Mouse (Mus musculus): ENCODE measurements around the gene Atg2a.

The Atg2a gene

DNA sequence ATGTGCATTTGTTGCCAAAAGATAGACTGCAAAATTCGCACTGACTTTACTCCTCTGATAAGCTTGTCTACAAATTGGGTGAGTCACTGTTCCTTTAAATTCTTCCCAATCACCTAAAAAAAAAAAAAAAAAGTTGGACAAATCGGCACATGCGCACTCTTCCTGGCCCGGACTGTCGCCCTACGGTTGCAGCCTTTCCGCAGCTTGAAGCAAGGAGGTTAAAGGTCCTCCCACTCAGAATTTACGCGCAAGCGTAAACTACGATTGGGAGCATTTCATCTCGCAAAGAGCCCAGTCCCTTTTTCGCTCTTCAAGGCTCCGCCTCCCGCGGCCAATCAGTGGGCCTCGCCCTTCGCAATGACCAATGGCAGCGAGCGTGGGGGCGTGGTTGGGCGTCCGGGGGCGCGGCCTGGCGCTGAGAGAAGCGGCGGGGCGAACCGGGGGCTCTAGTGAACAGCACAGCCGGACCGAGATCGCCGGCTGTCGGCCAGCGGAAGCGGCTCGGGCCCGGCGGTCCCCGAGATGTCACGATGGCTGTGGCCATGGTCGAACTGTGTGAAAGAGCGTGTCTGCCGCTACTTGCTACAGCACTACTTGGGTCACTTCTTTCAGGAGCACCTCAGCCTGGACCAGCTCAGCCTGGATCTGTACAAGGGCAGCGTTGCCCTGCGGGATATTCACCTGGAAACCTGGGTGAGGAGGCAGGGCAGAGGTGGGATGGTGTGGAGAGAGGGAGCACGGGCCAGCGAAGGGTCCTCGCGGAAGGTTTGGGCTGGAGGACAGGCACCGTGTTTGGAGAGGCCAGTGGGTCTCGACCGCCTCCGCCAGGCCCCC is at the start of gene Atg2a:
Atg2a (plus strand) TSS at position 395 of the 834 bp plus-strand sequence.
- DNase-seq (ENCODE audit: low spot score in 2 of 2), result peak; percentile 94 to 97

DNA sequence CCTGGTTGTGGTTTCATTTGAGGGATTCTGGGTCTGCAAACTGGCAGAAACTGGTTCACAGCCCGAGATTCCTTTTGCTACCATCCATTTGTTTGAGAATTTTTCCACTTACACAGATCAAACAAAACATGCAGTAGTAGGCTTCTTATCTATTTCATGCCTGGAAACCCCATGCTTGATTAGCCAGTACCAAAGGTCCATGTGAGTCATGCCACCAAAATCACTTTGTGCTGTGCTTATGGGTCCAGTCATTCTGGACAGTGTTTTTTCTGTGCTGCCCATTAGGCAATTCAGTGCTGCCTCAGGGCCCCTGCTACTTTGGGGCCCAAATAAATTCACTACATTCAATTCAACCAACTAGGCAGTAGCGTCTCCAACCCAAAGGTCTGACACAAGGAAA is 37.2 kb upstream of the Atg2a start:
- DNase-seq (ENCODE audit: low spot score in 2 of 2), result no peak

DNA sequence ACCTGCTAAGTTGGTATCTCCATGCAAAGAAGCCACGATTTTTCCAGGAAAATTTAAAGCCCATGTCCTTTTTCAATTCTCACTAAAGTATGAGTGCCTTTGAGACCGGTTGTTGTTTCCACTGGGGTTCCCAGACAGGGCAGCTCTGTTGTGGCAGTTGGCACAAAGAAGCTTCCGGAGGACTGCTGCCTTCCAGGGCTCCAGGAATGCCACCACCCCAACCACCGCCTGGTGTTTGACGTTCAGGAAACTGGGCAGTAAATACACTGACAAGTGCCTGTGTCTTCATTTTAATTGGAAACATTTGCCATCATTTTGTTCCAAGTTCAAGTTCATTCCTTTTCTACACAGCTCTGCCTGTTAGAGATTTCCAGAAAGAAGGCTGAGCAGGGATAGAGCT is 34.8 kb upstream of the Atg2a start:
- DNase-seq (ENCODE audit: low spot score in 2 of 2), result no peak

DNA sequence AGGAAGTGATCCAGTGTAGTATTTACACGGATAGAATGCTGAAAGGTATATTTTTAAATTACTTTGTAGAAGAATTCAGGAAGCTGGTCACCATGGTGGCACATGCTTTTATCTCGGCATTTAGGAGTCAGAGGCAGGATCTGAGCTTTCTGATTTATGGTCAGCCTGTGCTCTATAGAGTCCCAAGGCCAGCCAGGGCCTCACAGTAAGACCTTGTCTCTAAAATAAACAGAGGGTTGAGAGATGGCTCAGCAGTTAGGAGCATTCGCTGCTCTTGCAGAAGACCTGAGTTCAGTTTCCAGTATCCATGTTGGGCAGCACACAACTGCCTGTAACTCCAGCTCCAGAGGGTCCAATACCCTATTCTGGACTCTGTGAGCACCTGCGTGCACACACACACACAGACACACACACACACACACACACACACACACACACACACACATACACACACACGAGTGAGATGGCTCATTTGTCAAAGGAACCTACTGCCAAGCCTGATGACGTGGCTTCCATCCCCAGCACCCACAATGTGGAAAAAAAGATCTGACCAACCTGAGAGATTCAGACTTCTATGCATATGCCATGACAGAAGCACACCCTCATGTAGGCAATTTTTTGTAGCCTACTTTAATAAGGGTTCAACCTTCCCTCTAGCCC is 25.3 kb upstream of the Atg2a start:
- DNase-seq (ENCODE audit: low spot score in 2 of 2), result no peak

DNA sequence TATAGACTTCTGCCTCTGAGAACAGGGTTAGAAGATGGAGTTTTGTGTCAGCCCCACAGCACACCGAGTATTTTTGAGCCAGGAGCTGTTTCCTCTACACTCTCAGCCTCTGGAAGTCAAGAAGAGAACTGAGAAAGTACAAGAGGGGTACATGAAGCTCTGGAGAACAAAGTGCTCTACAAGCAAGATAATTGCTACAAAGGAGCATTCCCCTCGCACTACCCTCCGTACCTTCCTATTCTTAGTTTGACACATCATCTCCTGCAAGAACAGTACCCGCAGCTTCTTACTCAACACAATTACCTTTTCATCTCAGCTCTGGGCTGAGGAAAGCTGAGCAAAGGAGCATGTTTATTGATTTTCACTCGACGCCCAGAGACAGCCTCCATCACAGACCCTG is 22.9 kb upstream of the Atg2a start:
- DNase-seq (ENCODE audit: low spot score in 2 of 2), result no peak

DNA sequence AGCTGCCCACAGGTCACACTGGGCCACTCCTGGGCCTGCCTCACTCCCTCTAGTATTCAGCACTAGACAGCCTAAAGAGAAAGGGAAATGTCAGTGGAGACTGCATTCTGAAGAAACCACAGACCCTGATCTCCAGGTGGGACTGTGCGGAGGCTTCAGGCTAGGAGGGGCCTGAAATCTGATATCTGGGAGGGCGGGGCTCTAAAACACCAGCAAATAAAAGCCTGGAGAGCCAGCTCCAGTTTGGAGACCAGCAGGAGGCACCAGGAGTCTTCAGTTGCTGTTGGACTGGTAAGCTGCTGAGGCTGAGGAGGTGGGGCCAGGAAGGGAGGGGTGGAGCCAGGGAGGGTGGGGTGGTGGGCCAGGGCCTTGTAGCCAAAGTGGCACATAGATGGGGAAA is 15.3 kb upstream of the Atg2a start, which contains the start of gene Gpha2:
Gpha2 (plus strand) TSS at position 246 of the 400 bp plus-strand sequence.
- DNase-seq (ENCODE audit: low spot score in 2 of 2), result no peak

DNA sequence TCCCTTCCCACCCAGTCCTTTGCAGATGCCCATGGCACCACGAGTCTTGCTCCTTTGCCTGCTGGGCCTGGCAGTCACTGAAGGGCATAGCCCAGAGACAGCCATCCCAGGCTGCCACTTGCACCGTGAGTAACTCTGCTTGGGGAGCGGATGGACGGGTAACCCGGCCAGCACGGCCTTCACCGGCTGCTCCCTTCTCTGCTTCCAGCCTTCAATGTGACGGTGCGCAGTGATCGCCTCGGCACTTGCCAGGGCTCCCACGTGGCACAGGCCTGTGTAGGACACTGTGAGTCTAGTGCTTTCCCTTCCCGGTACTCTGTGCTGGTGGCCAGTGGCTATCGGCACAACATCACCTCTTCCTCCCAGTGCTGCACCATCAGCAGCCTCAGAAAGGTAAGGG is 14.7 kb upstream of the Atg2a start:
- DNase-seq (ENCODE audit: low spot score in 2 of 2), result no peak

DNA sequence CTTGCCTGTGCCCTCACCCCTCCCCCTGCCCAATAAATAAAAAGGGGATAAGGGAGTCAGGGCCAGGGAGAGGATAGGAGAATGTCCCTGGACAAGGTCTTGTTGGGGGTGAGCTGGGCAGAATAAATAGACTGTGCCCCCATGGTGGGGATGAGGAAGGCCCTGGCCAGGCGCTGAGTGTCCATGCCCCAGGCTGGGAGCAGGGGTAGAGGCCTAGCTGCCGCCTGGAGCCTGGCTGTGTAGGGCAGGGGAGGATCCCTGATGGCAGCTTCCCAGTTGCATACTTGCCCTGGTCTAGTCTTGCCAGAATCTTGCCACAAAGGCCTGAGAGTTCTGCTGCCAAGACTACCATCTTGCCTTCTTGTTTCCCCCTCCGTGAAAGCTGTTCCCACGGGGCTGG is 13.6 kb upstream of the Atg2a start:
- no peak for DNase-seq (ENCODE audit: low spot score in 2 of 2)

DNA sequence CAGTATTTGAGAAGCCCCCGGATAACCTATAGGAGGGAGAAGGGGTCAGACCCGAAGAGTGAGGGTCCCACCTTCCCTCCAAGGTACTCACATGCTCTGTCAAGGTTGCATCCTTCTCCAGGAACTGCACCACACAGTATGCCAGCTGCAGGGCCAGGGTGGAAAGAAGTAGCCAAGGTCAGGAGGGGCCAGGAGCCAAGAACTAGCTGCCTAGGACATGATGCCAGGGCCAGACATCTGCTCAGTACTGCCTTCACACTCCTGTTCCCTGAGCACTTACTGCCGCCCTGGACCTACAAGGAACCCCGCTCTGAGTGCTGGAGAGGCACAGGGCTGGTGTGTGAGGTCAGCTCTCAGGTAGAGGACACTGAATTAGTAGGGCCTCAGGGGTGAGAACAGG is 11.1 kb upstream of the Atg2a start:
- no peak for DNase-seq (ENCODE audit: low spot score in 2 of 2)

DNA sequence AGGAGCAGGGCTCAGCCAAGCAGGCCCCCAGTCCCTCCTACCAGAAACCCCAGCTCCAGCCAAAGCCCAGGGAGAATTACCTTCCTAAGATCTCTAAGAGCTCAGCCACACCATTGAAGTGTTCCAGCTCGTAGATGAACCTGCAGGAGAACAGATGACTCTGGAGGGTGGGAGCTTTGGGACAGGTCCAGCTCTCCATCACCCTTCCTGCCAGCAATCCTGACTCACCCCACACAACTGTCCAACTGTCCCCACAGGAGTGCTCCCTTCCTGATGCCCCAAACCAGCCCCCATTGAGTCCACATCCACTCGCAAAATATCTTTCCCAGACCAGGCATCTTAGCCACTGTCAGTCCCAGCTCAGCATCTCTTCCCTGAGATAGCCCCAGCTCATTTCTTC is 10.4 kb upstream of the Atg2a start:
- DNase-seq (ENCODE audit: low spot score in 2 of 2), result no peak

DNA sequence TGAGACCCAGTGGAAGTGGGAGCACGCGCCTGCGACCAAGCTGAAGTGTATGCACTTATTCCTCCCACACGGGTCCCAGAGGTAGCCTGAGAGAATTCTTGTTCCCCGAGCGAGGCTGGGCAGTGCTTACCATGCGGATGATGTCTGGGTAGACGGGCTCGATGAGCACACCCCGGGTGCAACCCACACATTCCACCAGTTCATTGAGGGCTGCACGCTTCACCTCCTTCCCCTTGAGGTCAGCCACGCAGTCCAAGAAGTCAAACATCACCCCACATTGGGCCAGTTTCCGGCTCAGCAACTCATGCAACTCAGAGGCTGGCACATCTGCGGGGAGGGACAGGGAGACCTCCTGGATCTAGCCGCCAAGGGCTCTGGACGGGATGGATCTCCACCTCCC is 7.8 kb upstream of the Atg2a start:
- DNase-seq (ENCODE audit: low spot score in 2 of 2), result no peak

DNA sequence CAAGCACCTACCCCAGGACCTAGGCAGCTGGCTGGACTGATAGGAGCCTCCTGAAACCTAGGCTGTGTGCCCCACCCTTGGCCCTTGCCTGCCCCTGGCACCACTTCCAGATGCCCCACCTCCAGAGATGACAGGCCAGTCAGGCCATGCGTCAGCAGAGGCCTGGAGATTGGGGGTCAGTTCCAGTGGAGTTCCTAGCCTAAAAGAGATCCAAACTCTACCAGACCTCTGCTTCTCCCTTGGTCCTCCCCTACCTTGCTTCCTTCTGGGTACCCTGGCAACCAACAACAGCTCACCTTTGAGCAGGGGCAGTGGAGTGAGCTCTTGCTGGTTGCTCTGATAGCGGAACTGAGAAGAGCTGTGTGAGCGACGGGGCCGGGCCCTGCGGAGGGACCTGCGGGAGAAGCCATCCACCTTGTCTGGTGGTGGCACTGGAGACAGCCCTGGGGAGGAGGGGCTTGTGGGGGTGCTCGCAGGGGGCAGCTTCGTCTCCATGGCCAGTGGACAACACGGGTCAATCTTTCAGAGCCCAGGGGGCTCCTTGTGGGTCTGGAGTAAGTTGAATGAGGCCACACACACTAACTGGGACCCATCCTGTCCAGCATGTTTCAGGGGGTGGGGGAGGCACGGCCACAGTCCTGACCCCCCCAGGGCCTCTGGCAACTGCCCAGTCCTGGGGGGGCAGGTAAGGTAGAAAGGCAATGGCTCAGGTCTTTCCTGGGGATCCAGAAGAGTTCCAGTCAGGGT is 7.0 kb upstream of the Atg2a start:
- DNase-seq (ENCODE audit: low spot score in 2 of 2), result no peak

DNA sequence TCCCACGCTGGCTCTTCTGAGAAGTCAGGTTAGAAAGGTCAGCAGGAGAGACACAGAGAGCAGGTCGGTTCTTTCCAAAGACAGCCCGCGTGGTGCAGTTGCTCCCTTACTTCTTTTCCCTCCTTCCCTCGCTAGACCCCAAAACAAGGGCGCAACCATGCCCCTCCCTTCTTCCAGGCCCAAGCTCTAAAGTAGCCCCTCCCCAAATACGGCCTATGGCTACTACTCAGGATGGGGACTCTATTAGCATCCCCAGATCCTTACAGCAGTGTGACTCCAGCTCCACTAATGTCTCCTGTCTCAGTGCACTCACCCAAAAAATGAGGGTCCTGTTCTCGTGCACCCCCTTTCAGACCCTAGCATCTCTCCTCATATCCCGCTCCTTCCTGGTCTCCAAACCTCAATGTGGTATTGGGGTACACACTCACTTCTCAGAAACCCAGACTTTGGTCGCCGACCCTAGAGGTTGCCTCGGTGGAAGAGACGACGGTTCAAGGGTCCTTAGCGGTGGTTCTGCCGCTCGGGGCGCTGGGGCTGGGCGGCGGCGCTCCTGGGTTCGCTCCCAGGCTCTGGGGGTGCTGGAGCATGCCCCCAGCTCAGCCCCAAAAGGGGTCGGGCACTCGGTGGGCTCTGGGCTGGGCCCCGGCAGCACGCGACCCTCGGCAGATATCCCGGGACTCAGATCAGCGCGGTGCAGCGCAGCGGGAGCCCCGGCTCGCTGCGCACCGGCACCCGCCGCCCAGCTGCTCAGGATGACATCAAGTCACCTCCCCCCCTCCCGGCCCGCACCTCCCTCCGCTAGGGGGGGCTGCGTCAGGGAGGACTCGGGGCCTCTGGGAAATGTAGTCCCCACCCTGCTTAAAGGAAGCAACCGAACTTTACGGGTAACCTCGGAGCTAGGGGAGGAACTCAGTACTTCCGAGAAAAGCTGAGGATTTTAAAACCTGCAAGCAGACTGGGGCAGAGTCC is 6.1 kb upstream of the Atg2a start, which contains the start of gene Ppp2r5b:
Ppp2r5b (minus strand) TSS at position 789 of the 969 bp plus-strand sequence.
- peak; percentile 85 to 93 for DNase-seq (ENCODE audit: low spot score in 2 of 2)

DNA sequence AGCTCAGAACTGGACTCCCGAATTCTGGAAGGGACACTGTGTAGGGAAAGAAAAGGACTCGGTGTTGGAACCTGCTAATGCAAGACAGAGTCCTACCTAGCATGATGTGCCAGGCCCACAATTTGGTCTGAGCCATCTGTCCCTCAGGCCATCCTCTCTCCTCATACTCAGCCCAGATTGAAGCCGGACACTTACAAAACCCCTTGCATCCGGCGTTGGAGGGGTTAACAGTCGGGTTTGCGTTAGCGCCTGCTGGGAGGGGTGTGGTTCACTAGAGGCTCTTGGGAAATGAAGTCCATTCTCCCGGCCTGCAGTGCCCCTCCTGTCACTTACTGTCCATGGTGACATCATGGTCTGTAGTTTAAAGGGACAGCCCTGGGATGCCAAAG is 5.4 kb upstream of the Atg2a start:
- DNase-seq (ENCODE audit: low spot score in 2 of 2), result peak; percentile 74 to 91

DNA sequence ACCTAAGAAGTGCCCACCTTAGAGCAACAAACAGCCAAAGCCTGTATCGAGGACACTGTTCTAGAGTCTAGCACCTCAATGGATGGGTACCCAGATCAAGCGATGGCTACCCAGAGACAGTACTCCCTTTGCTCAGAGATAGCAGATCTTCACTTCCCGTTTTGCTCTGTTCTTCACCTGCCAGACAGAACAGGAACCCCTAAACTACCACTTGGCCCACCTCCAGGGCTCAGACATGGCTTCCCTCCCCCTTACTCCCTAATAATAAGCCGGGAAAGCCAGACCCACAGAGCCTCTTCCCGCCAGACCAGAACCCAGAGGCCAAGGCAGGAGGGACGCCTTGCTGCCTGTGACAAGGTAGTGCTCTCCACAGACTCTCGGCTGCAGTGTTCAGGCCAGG is 4.6 kb upstream of the Atg2a start:
- DNase-seq (ENCODE audit: low spot score in 2 of 2), result no peak

DNA sequence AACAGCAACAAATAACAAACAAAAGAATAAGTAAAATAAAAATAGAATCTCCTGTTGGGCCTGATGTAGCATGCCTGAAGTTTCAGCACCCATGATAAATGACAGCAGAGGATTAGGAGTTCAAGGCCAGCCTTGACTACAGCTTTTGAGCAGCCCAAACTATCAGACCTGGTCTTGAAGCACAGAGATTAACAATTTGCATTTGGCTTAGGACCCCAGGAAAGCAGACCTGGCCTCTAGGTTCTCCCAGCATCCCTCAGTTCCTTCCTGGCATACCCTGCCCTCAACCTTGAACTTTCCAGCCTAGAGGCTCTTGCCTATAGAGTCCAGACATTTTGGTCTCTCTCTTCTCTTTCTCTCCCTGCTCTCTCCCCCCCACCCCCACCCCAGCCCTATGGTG is 2.7 kb upstream of the Atg2a start:
- DNase-seq (ENCODE audit: low spot score in 2 of 2), result no peak

DNA sequence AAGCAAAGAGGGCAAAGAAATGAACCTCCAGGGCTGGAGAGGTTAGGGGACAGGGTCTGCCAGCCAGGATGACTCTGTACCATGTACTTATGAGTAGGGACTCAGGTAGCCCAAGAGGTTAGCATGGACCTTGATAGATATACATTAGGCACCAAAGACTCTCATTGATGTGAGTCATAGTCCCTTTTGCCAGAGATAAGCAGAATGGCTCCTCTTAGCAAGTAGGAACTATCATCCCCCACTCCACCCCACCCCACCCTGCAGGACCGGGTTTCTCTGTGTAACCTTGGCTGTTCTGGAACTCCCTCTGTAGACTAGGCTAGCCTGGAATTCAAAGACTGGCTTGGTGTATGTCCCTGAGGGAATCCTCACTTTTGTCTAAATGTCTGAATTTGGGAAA is 1.3 kb upstream of the Atg2a start:
- DNase-seq (ENCODE audit: low spot score in 2 of 2), result no peak

DNA sequence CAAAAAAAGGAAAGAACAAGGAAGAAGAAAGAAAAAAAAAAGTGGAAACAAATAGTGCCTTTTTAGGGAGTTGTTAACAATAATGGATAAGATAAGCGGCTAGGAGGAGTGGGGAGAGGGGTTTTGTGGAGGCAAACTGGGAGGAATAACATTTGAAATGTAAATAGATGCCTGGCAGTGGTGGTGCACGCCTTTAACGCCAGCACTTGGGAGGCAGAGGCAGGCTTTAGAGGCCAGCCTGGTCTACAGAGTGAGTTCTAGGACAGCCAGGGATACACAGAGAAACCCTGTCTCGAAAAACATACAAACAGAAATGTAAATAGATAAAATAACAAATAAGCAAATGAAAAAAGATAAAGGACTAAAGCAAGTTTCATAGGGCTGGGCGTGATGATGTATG is 743 bp upstream of the Atg2a start:
- DNase-seq (ENCODE audit: low spot score in 2 of 2), result no peak

DNA sequence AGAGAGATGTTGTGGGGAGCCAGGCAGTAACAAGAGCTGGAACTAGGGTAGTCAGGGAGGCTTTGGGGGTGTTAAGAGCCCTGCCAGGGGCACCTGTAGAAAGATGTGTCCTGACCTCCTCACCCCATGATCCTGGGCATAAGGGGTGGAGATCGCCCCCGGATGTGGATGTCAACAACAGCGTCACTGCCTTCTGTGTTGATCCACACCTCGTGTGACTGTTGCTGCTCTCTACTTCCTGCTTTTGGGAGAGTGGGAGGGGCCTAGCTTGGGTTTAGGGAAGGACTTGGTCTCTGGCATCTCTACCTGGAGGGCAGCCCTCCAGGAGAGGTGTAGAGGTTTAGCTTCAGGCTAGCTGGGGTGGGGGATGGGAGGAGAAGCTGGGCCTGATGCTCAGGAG is 813 bp downstream of the Atg2a start:
- no peak for DNase-seq (ENCODE audit: low spot score in 2 of 2)

DNA sequence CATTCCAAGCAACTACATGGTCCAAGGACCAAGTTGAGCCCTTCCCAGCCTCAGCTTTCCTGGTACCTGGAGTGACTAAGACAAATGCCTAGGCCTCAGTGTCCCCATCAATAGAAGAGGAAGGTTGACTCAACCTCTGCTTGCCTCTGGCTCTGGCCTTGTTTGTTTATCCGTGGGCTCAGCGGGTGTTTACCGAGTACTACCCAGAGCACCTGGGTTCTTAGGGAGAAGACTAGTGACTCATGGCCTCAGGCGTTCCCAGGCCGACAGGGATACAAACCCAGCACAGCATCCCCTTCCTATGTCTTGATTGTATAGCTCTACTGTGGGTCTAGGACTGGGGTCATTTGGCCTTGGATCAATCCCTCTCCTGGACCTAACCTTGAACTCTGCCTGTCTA is 1.8 kb downstream of the Atg2a start:
- DNase-seq (ENCODE audit: low spot score in 2 of 2), result no peak

DNA sequence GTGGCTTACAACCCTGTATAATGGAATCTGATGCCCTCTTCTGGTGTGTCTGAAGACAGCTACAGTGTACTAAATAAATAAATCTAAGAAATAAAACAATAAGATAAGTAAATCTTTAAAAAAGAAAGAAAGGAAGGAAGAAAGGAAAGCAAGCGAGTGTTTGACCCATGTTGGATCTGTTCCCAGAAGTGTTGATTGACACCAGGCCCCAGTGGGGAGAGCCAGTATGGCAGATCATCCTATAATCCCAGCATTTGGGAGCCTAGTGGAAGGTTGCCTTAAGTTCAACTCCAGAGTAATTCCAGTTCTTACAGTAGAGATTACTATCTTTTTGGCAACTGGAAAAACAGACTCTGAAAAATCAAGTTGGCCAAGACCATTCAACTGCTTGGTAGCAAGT is 4.3 kb downstream of the Atg2a start:
- DNase-seq (ENCODE audit: low spot score in 2 of 2), result no peak

Data from cerebellum, postnatal 4 days (tissue).